Mouse (Mus musculus) left cerebral cortex, postnatal 25 days (tissue): ENCODE results near the gene Spata2l. TPM values are rescaled to one million over a fixed set of nuclear protein-coding genes. Genes with fewer than 3 reads are reported as not detected.
"Not testable (repeated sequence)": the region's sequence is repeated elsewhere in the genome, so short reads cannot be mapped to it uniquely, and the experiment has no call there.

Source experiments
- DNase-seq, 2 experiments: peaks; one replicate each; pipeline ENCODE4 v3.0.0; 2022; ENCODE audit warnings: low spot score in 2 of 2, mixed read lengths in 1 of 2
- intact Hi-C: fragments of 180-260 bp; cut with DNase I; formaldehyde crosslinking; loops from one replicate; pipeline ENCODE4 v1.15.1; 2025
- total RNA-seq, 2 experiments: library from RNA; stranded (reverse); gene quantifications; 2 replicates each; pipeline ENCODE4 v1.2.3; 2021

The Spata2l gene
- total RNA-seq, 2 experiments from 2014 or later = 106 to 107 TPM

- intact Hi-C loops = loop anchor here (5.0 kb wide), 1 partner anchor 121 kb away; the partner anchor contains the start of gene Tcf25
- no peak for DNase-seq
Measured at GRCm38 (mm10) chr8:123250940-123251339, 14.9 kb upstream of the Spata2l start.

GRCm38 (mm10) chr8:123248596-123248995 is 12.6 kb upstream of the Spata2l start:
- intact Hi-C loops = no loop called here
- DNase-seq = no peak

- intact Hi-C loops = no loop called here
- DNase-seq = no peak
Measured at GRCm38 (mm10) chr8:123247748-123248147, 11.7 kb upstream of the Spata2l start.

GRCm38 (mm10) chr8:123245543-123245942 is 9.5 kb upstream of the Spata2l start:
- intact Hi-C loops = no loop called here

GRCm38 (mm10) chr8:123244382-123244781 is 8.3 kb upstream of the Spata2l start:
- intact Hi-C loops = no loop called here
- no peak for DNase-seq

More at GRCm38 (mm10) chr8:123245543-123245942, 9.5 kb upstream of the Spata2l start:
- DNase-seq = no peak

GRCm38 (mm10) chr8:123243053-123243452 is 7.0 kb upstream of the Spata2l start:
- no peak for DNase-seq
- intact Hi-C loops = no loop called here

GRCm38 (mm10) chr8:123242107-123242923 is 6.3 kb upstream of the Spata2l start:
- intact Hi-C loops = no loop called here
- no peak for DNase-seq

GRCm38 (mm10) chr8:123239398-123239797 is 3.4 kb upstream of the Spata2l start:
- DNase-seq = no peak
- intact Hi-C loops = no loop called here

GRCm38 (mm10) chr8:123234918-123235519 is 1.0 kb downstream of the Spata2l start:
- DNase-seq = peak; percentile 83 to 96
- intact Hi-C loops = no loop called here

- intact Hi-C loops = no loop called here
- peak in 1 of 2 experiments; percentile 36 for DNase-seq
Measured at GRCm38 (mm10) chr8:123233760-123234159, 2.3 kb downstream of the Spata2l start.

- intact Hi-C loops = no loop called here
- DNase-seq = peak; percentile 35 to 39
Measured at GRCm38 (mm10) chr8:123233300-123233699, 2.7 kb downstream of the Spata2l start.

- DNase-seq = peak; percentile 38 to 67
- intact Hi-C loops = no loop called here
Measured at GRCm38 (mm10) chr8:123232553-123232952, 3.5 kb downstream of the Spata2l start.

GRCm38 (mm10) chr8:123231742-123232141 is 4.3 kb downstream of the Spata2l start:
- DNase-seq = peak in 1 of 2 experiments; percentile 48
- intact Hi-C loops = no loop called here

- intact Hi-C loops, DNase-seq: not testable (repeated sequence)
Measured at GRCm38 (mm10) chr8:123230326-123230725, 5.7 kb downstream of the Spata2l start.

- DNase-seq = peak; percentile 39 to 67
- intact Hi-C loops = no loop called here
Measured at GRCm38 (mm10) chr8:123228416-123228815, 7.6 kb downstream of the Spata2l start.

GRCm38 (mm10) chr8:123224278-123225266 is 11.5 kb downstream of the Spata2l start, which contains the start of gene Cdk10:
Cdk10 (plus strand) TSS chr8:123224842.
- intact Hi-C loops = loop anchor here (1.0 kb wide), 1 partner anchor 11 kb away; no protein-coding TSS in a partner anchor
- peak; percentile 93 to 97 for DNase-seq

- no peak for DNase-seq
- intact Hi-C loops = no loop called here
Measured at GRCm38 (mm10) chr8:123220917-123221316, 15.1 kb downstream of the Spata2l start.

GRCm38 (mm10) chr8:123215430-123215829 is 20.6 kb downstream of the Spata2l start:
- no peak for DNase-seq
- intact Hi-C loops = no loop called here

GRCm38 (mm10) chr8:123213118-123213772 is 22.8 kb downstream of the Spata2l start:
- DNase-seq = peak in 1 of 2 experiments; percentile 31
- intact Hi-C loops = loop anchor here (1.0 kb wide), 1 partner anchor 11 kb away; the partner anchor contains the start of gene Cdk10
